In the genomic region with DNA sequence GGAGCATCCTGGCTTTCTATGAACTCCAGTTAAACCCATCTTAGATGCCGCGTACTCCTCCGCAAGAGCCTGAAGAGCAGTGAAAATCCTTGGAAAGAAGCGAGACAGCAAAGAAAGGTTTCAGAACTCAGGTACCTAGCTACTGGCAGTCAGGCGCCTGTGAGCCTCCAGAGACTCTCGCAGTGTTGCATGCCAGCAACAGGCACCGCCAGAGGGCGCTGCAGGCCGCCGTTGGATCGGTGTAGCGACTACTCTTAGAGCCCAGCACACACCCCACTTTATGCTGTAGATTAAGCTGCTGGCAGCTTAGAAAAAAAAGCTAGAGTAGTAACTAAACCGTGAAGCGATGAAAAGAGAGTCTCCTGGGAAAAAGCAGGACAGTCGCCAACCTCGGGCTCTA, we compare ENCODE assay signal across 8 mouse cellular contexts. TPM values are rescaled to one million over a fixed set of nuclear protein-coding genes. Genes with fewer than 3 reads are reported as not detected.
DNase-seq lines count a peak whose midpoint lies in the region; ATAC-seq lines count a peak whose summit lies in the region.

No protein-coding gene starts in this region.

- no peak overlapping the region for H3K4me3 ChIP-seq in hindbrain, embryonic 14.5 days (replicated peaks; ENCODE audit: low read length)

- H3K4me1 ChIP-seq in hindbrain, embryonic 14.5 days (replicated peaks; ENCODE audit: control insufficient read depth, insufficient read depth, low read length): peaks cover 8% of the 10 kb centered on the region; the same call in 1 of the 2 replicates

- 4% methylated on average over 16 of the region's 16 CpGs for WGBS in hindbrain, embryonic 14.5 days

- no peaks in the 10 kb centered on the region for H3K36me3 ChIP-seq in hindbrain, embryonic 14.5 days (replicated peaks; ENCODE audit: control insufficient read depth, insufficient read depth)

- no peak overlapping the region for H3K9ac ChIP-seq in hindbrain, embryonic 14.5 days

- no peaks in the 10 kb centered on the region for H3K9me3 ChIP-seq in hindbrain, embryonic 14.5 days (ENCODE audit: control insufficient read depth, low read length)

- peak; percentile 68; the same call in 1 of the 2 replicates for ATAC-seq in hindbrain, embryonic 14.5 days (ENCODE audit: low FRiP score)

- peak overlapping the region; percentile 25; the same call in 1 of the 2 replicates for H3K4me2 ChIP-seq in hindbrain, embryonic 14.5 days (replicated peaks)

- peak; percentile 80 for DNase-seq in R1 (ENCODE audit: low read depth, low spot score)
- peak; percentile 96 to 99 for DNase-seq in cerebellum, postnatal 25 days
- peak; percentile 84 to 89 for DNase-seq in frontal cortex, postnatal 25 days (ENCODE audit: low spot score in 2 of 2)
- peak; percentile 92 for DNase-seq in hindbrain, embryonic 14.5 days (ENCODE audit: low spot score)
- peak; percentile 81 to 85 for DNase-seq in layer of hippocampus, postnatal 36 days
- DNase-seq in lung, postnatal 36 days: peak; percentile 94
- DNase-seq in retina, postnatal 1 day: peak; percentile 84
- peak; percentile 55 to 76 for DNase-seq in urinary bladder, adult 18-20 months (ENCODE audit: low spot score in 2 of 2)

- H3K27ac ChIP-seq in hindbrain, embryonic 14.5 days: no peak overlapping the region

- no peaks in the 10 kb centered on the region for H3K27me3 ChIP-seq in hindbrain, embryonic 14.5 days (ENCODE audit: control insufficient read depth, insufficient read depth, low read length)

RNA-seq across cellular contexts. Expression of gene Znhit3, which starts 2.3 kb away (rescaled TPM):
- polyA plus RNA-seq in hindbrain, embryonic 14.5 days (2014; fragmentation: Nextera tagmentation; extraction: Ambion mirVana): 65.3 and 70.3 TPM in 2 replicates
- 10 to 100 TPM; 31.3 to 33.7 TPM for total RNA-seq in layer of hippocampus, postnatal 36 days (2021)

RNA-seq across cellular contexts. Expression of gene Pigw, which starts 38.3 kb away (rescaled TPM):
- polyA plus RNA-seq in hindbrain, embryonic 14.5 days (2014; fragmentation: Nextera tagmentation; extraction: Ambion mirVana): 2.7 and 3.1 TPM in 2 replicates
- total RNA-seq in layer of hippocampus, postnatal 36 days (2021): 1 to 10 TPM; 8.2 to 8.4 TPM

RNA-seq across cellular contexts. Expression of gene Myo19, which starts 38.5 kb away (rescaled TPM):
- 6.0 and 6.1 TPM in 2 replicates for polyA plus RNA-seq in hindbrain, embryonic 14.5 days (2014; fragmentation: Nextera tagmentation; extraction: Ambion mirVana)
- total RNA-seq in layer of hippocampus, postnatal 36 days (2021): 1 to 10 TPM; 7.0 to 8.6 TPM

RNA-seq across cellular contexts. Expression of gene Car4, which starts 39.2 kb away (rescaled TPM):
- polyA plus RNA-seq in hindbrain, embryonic 14.5 days (2014; fragmentation: Nextera tagmentation; extraction: Ambion mirVana): 4.6 and 5.0 TPM in 2 replicates
- total RNA-seq in layer of hippocampus, postnatal 36 days (2021): 10 to 100 TPM; 81.8 to 83.1 TPM

RNA-seq across cellular contexts. Expression of gene Ggnbp2, which starts 47.8 kb away (rescaled TPM):
- polyA plus RNA-seq in hindbrain, embryonic 14.5 days (2014; fragmentation: Nextera tagmentation; extraction: Ambion mirVana): 67.6 and 69.7 TPM in 2 replicates
- 10 to 100 TPM; 82.3 to 84.1 TPM for total RNA-seq in layer of hippocampus, postnatal 36 days (2021)
